Mouse (Mus musculus): Measurements from ENCODE around the gene Oog1.
"Not testable (repeated sequence)": the region's sequence is repeated elsewhere in the genome, so short reads cannot be mapped to it uniquely, and the experiment has no call there.

The Oog1 gene

GRCm38 (mm10) chr12:87602388-87602787 is at the start of gene Oog1:
Gene Oog1, plus strand, starts transcription at chr12:87602688.
- DNase-seq (ENCODE audit: low spot score), result not testable (repeated sequence)

GRCm38 (mm10) chr12:87601388-87601787 is 1.1 kb upstream of the Oog1 start:
- not testable (repeated sequence) for DNase-seq (ENCODE audit: low spot score)

DNA sequence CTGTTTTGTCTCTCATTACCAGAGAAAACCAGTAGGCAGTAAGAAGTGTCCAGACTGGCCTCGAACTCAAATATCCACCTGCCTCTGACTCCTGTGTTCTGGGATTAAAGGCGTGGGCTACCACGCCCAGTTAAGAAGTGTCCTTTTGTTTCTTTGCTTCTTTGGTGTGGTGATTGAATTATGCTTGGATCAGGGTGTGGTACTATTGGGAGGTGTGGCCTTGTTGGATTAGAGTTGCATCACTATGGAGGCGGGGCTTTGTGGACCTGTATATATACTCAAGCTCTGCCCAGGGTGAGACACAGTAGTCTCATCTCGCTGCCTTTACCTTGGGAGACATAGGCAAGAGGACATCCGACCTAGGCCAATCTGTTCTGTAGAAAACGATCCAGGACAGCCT is 16.1 kb downstream of the Oog1 start, which contains the start of gene Gm4027:
Gene Gm4027 (plus strand): TSS at position 301 of the 400 bp plus-strand sequence.
- DNase-seq (ENCODE audit: low spot score), result not testable (repeated sequence)

GRCm38 (mm10) chr12:87644520-87644919 is 42.0 kb downstream of the Oog1 start, which contains the start of gene Gm16381:
Gene Gm16381, minus strand, starts transcription at chr12:87644620.
- DNase-seq (ENCODE audit: low spot score), result not testable (repeated sequence)

- DNase-seq (ENCODE audit: low spot score), result not testable (repeated sequence)
Observed at GRCm38 (mm10) chr12:87652916-87653703, 50.6 kb downstream of the Oog1 start.

Measured in testis, postnatal 14 days (tissue).